Mouse (Mus musculus): Measurements from ENCODE around the gene Fkbp8.
"Not testable (repeated sequence)": the region's sequence is repeated elsewhere in the genome, so short reads cannot be mapped to it uniquely, and the experiment has no call there.

The Fkbp8 gene

GRCm38 (mm10) chr8:70501820-70502529 is 25.5 kb upstream of the Fkbp8 start:
- peak; percentile 57 for DNase-seq (ENCODE audit: low read depth, low spot score)

DNA sequence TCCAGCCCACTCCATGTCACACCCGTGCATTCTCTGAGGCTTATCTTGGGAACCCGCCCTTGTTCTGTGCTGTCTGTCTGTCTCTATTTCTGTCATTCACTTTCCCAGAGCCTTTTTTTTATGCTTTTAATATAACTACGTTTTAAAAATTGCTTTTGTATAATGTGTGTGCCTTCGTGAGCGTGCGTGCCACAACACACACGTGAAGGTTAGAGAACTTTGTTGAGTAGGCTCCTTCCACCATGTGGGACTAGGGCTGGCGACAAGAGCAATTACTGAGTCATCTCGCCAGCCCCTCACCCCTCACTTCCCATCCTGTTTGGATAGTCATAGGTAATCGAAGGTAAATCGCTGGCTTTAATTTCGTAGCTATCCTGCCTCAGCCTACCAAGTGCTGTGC is 25.0 kb upstream of the Fkbp8 start:
- no peak for DNase-seq (ENCODE audit: low read depth, low spot score)

- DNase-seq (ENCODE audit: low read depth, low spot score): peak; percentile 61
Measured at GRCm38 (mm10) chr8:70503062-70503750, 24.3 kb upstream of the Fkbp8 start.

DNA sequence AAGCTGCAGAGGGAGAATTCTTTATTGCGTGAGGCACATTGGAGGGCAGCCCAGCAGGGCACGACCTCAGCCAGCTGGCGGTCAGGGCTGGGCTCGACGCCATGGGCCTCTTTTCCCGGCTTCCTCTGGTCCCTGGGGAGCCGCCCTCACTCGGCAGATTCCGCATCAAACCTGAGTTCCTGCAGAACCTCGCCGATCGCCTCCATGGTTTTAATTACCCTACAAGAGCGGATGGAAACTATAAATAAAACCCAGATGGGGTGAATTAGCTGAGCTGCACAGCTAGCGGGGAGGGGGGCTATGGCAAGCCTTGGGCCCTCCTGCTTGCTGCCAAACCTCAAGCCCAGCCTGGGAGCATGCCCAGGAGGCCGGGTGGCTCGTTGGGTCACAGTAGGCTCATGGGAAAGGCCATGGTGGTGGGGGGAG is 23.2 kb upstream of the Fkbp8 start:
- DNase-seq (ENCODE audit: low read depth, low spot score): peak; percentile 80

DNA sequence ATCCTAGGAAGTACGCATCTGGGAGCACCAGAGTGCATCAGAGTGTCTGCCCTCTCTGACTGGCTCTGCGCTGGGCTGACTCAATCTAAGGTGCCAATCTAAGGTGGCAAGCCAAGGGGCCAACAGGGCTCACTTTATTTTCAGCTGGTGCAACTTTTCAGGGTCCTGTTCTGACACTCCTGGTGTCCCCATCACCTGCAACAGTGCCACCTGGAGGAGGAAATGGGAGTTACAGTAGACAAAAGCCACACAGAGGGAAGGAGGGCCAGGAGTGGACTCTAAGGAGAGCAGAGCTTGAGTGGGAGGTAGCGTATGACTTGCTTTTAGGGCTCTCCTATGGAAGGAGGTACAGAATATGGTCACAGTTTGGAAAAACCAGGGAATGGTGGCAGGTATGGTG is 22.7 kb upstream of the Fkbp8 start:
- peak; percentile 70 for DNase-seq (ENCODE audit: low read depth, low spot score)

- DNase-seq (ENCODE audit: low read depth, low spot score): no peak
Measured at GRCm38 (mm10) chr8:70505698-70506327, 21.7 kb upstream of the Fkbp8 start.

DNA sequence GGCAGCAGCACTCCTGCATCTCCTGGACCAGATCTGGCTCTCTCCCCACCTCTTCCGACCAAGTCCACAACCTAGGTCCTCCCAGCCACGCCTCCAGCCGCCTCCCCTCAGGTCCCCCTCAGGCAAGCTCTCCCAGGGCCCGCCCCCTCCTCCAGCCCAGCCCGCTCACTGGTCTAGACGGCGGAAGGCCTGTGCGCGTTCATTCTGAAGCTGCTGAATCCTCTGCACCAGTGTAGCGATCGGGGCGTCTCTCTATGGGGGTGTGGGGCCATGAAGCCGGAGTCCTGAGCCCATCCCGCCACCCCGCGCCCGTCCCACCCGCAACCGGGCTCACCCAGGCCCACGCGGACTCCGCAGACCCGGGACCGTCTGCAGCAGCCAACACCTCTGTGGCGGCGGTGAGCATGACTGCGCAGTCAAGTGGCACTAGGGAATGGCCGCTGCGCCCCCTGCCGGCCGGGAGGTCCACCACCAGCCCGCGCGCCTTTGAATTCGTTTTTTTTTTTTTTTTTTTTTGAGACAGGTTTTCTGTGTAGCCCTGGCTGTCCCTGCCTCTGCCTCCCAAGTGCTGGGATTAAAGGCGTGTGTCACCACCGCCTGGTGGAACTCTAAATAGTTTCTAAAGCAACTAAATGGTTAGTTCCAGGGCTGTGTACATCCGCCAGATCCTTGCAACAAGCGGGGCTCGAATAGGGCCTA is 21.0 kb upstream of the Fkbp8 start, which contains the start of gene Rex1bd:
Gene Rex1bd (minus strand): TSS at position 425 of the 699 bp plus-strand sequence.
- peak; percentile 84 for DNase-seq (ENCODE audit: low read depth, low spot score)

DNA sequence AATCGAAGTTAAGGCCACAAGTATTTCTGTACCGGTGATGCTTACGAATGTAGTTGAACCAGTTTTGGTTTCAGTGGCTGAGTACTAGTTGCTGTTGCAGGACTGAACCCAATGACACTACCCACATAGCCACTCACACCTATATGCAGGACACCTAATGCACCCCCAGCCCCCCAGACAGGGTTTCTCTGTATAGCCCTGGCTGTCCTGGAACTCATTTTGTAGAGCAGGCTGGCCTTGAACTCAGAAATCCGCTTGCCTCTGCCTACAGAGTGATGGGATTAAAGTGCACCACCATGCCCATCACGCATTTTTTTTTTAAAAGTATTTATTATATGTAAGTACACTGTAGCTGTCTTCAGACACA is 20.5 kb upstream of the Fkbp8 start:
- no peak for DNase-seq (ENCODE audit: low read depth, low spot score)

DNA sequence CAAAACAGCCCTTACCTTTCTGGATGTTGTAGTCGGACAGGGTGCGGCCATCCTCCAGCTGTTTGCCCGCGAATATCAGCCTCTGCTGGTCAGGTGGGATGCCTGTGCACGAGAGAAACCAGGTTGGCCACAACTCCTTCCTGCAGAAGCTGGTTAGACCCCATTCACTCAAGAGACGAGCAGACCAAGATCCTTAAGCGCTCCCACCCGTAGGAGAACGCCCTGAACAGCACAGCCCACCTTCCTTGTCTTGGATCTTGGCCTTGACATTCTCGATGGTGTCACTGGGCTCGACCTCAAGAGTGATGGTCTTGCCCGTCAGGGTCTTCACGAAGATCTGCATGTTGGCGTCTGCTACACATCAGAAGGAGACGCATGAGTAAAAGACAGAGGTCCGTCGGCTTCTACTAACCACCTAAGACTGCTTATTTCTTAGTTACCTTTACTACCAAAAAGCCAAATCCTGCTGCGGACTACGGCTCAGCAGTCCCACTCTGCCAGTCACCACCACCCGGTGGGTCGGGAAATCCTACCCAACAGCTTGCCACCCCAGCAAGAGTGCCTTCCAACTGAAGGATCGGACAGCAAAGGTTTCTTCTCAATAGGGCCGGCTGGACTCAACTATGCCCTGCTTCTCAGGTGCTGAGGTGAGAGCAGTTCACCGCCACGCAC is 18.1 kb upstream of the Fkbp8 start:
- no peak for DNase-seq (ENCODE audit: low read depth, low spot score)

DNA sequence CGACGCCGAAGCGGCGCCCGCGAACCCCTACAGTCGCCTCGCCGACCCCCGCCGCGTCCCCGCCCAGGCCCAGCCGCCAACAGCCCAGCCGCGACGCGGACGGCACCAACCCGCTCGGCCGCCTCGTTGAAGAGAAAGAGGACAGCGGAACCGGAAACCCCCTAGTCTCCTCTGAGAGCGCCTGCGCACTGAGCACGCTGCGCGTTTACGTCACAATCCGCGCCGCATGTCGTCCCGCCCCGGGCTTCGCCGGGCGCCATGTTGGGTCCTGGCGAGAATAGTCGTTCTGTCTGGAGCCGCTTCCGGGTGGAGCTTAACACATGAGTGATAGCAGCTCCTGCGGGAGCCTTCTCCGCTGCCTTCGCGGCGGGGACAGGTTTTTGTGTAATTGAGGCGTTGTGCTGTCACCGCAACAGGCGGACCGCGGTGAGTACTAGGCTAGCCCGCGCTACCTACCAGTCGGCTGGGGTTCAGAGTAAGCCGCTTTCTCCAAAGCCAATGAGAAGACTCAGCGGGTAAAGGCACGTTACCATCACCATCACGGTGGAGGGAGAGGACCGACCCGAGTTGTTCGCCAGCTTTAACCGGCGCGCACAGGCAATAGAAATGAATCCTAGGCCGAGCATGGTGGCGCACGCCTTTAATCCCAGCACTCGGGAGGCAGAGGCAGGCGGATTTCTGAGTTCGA is 17.2 kb upstream of the Fkbp8 start, which contains the start of gene Uba52:
Gene Uba52 (minus strand): TSS at position 574 of the 688 bp plus-strand sequence.
- peak; percentile 96 for DNase-seq (ENCODE audit: low read depth, low spot score)

- DNase-seq (ENCODE audit: low read depth, low spot score): not testable (repeated sequence)
Measured at GRCm38 (mm10) chr8:70511174-70511573, 16.4 kb upstream of the Fkbp8 start.

- no peak for DNase-seq (ENCODE audit: low read depth, low spot score)
Measured at GRCm38 (mm10) chr8:70511770-70512169, 15.8 kb upstream of the Fkbp8 start.

- DNase-seq (ENCODE audit: low read depth, low spot score): no peak
Measured at GRCm38 (mm10) chr8:70512253-70512903, 15.1 kb upstream of the Fkbp8 start.

DNA sequence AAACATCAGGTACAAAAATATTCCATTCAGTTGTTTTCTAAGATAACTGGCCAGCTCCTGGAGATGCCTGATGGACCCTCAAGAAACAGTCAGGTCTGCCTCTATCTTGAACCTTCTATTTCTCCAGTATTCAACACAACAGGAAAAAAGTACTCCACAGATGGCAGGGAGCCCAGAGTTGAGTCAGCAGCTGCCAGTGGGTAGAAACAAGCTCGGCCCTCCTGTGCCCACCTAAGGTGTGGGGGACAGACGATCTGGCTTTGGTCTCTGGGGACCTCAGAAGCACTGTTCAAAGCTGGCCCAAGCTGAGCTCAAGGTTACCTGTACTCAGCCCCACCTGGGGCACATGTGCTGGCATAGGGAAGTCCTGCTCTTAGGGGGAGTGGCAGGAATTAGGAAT is 14.1 kb upstream of the Fkbp8 start:
- no peak for DNase-seq (ENCODE audit: low read depth, low spot score)

DNA sequence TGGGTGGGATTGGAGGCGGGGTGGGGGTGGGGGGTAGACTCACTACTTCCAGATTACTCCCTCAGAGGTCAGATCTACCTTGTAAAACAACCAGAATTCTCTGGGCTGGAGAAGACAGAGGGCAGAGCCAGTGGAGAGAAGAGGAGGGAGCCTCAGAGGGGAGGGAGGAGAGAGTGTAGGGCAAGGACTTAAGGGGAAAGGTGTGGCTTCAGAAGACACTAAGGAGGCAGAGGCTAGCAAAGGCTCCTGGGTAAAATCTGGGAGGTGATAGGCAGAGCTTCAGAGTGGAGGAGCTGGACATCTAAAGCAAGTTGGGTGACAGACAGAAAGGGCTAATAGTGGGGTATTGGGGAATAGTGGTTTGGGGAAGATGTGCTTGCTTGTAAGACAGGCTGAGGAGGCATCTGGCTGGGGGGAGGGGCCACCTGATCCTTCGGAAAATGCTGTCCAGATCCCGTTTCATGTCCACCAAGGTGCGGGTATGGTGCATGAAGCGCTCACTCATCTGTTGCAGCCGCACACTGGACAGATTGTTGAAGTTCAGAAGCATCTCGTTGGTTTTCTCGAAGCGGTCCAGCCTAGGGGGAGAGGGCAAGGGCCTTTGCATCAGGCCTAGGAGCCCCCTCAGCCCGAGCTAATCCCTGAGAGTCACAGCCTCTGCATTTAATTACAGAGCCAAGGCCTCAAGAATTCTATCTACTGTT is 9.4 kb upstream of the Fkbp8 start:
- no peak for DNase-seq (ENCODE audit: low read depth, low spot score)

GRCm38 (mm10) chr8:70519043-70519442 is 8.5 kb upstream of the Fkbp8 start:
- DNase-seq (ENCODE audit: low read depth, low spot score): no peak

GRCm38 (mm10) chr8:70519606-70520005 is 7.9 kb upstream of the Fkbp8 start:
- DNase-seq (ENCODE audit: low read depth, low spot score): no peak

DNA sequence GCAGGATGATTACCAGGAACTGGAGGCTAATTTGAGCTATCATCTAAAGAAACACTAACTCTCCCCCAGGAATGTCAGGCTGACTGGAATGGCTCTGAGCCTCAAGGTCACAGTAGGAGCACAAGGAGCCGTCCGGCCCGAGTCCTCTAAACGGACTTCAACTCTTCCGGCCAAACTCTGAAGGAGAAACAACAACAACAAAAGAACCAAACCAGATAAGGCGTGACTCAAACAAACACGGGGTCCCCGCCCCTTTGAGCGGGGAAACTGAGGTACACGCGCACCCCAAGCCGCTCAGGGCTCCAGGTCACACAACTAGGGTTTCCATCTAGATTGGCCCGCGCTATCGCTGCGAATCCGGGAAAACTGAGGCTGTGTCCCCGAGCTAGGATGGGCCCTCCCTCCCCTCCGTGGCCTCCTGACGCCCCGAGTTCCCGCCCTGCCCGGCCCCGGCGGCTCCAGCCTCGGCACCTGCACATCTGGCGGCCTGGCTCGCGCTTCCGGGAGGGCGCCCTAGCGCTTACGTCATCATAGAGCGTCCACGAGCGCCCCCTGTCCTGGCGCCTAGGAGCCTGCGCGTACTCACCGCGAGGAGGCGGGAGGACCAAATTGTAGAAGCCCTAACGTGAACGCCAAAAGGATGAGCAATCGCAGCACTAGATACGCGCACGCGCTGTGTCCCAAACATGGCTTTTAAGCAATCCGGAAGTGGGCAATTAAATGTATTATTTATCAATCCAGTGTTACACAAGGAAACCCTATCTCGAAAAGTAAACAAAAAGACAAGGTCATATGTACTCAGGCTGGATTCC is 4.7 kb upstream of the Fkbp8 start:
- DNase-seq (ENCODE audit: low read depth, low spot score): peak; percentile 97

DNA sequence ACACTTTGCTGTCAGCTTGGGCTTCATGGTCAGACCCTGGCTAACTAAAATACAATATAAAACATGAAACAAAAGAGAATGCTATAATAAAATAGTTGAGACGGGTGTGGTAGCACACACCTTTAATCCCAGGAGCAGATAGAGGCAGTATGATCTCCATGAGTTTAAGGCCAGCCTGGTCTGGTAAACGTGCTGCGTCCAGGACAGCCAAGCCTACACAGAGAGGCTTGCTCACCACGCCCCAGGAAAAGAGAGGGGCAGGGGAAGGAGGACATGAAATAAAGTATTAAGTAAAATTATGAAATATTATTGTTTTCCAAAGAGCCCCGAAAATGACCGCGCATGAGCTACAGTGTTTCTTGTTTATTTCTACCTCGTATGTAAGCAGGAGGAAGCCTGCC is 413 bp upstream of the Fkbp8 start:
- no peak for DNase-seq (ENCODE audit: low read depth, low spot score)
